Mouse (Mus musculus) forebrain, embryonic 10.5 days (tissue): ENCODE data around the gene Med15. TPM values are rescaled to one million over a fixed set of nuclear protein-coding genes. Genes with fewer than 3 reads are reported as not detected.

Experiments
- DNase-seq: peaks from one replicate; pipeline ENCODE4 v3.0.0-alpha.2; 2017; ENCODE audit warnings: low spot score; ENCODE audit errors: extremely low spot score
- H3K27ac ChIP-seq: fragments of 300-500 bp; sonication (generic); 2 replicates; pipeline ENCODE4 v1.5.1; 2016; ENCODE audit warnings: mild to moderate bottlenecking
- H3K27me3 ChIP-seq: fragments of 300-500 bp; sonication (generic); 2 replicates; pipeline ENCODE4 v1.6.1; 2016; ENCODE audit warnings: mild to moderate bottlenecking; ENCODE audit not compliant: poor library complexity, severe bottlenecking
- H3K36me3 ChIP-seq: fragments of 300-500 bp; sonication (generic); replicated peaks from 2 replicates; pipeline ENCODE4 v1.6.1; 2016; ENCODE audit warnings: mild to moderate bottlenecking, moderate library complexity
- H3K4me1 ChIP-seq: fragments of 300-500 bp; sonication (generic); 2 replicates; pipeline ENCODE4 v1.6.1; 2016
- H3K4me3 ChIP-seq: fragments of 300-500 bp; sonication (generic); 2 replicates; pipeline ENCODE4 v1.5.1; 2016; ENCODE audit warnings: mild to moderate bottlenecking, moderate library complexity
- H3K9me3 ChIP-seq: fragments of 300-500 bp; sonication (generic); 2 replicates; pipeline ENCODE4 v1.6.1; 2016; ENCODE audit warnings: mild to moderate bottlenecking, moderate library complexity
- WGBS: fragments of 180-500 bp; shearing (Covaris S2); methylation state at CpG from one replicate; pipeline ENCODE4 v1.1.7; 2016; 5-methylcytosine and 5-hydroxymethylcytosine counted together
- polyA plus RNA-seq: library from polyadenylated mRNA; unstranded; fragments of >200 nt; fragmentation: Nextera tagmentation; extraction: Ambion mirVana; gene quantifications from 2 replicates; pipeline ENCODE4 v1.2.1, GENCODE M21; 2016

Med15 gene
- polyA plus RNA-seq, 1 experiment from 2014 or later = 47.5 TPM

DNA sequence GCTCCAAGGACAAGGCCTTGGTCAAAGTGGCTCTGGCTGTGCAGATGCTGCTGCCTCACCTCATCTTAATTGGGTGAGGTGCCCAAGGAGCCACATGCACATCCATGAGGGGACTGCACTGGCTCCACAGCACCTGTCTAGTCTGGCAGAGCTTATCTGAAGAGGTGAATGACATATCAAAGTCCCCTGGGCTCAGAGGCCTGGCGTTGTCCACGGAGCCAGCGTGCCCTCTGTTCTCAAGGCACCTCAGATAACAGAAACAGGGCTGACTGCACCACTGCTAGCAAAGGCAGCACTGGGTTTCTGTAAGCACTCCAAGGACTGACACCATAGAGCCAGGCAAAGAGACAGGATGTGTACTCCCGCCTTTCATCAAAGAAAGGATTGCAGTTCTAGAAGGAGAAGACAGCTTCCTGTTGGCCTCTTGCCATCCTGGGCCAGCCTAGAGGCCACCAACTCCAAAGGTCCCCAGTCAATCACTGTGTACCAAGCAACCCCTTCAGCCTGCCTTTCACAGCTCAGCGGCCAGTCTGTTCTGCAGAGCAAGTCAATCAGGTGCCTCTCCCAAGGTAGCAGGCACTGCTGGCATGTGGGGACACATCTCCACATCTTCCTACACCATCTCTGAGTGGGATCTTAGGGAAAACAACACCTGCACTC is 76.3 kb downstream of the Med15 start:
- Histone ChIP-seq H3K4me3 (no peak overlapping the region), H3K27me3 (no peaks in the 10 kb centered on the region), H3K36me3 (peaks cover 94% of the 10 kb centered on the region), H3K27ac (no peak overlapping the region), H3K4me1 (no peaks in the 10 kb centered on the region), H3K9me3 (no peaks in the 10 kb centered on the region)
- WGBS = 94% methylated on average over 5 of the region's 5 CpGs
- DNase-seq = no peak

GRCm38 (mm10) chr16:17654188-17654795 is 78.4 kb downstream of the Med15 start:
- Histone ChIP-seq H3K27me3 (no peaks in the 10 kb centered on the region), H3K27ac (no peak overlapping the region), H3K9me3 (no peaks in the 10 kb centered on the region), H3K4me3 (no peak overlapping the region), H3K36me3 (peaks cover 92% of the 10 kb centered on the region), H3K4me1 (no peaks in the 10 kb centered on the region)
- no peak for DNase-seq
- 93% methylated on average over 4 of the region's 4 CpGs for WGBS

GRCm38 (mm10) chr16:17653601-17654000 is 79.1 kb downstream of the Med15 start:
- Histone ChIP-seq H3K27ac (no peak overlapping the region), H3K9me3 (no peaks in the 10 kb centered on the region), H3K27me3 (no peaks in the 10 kb centered on the region), H3K4me1 (no peaks in the 10 kb centered on the region), H3K36me3 (peaks cover 95% of the 10 kb centered on the region), H3K4me3 (no peak overlapping the region)
- no peak for DNase-seq
- WGBS = 92% methylated on average over 5 of the region's 5 CpGs

DNA sequence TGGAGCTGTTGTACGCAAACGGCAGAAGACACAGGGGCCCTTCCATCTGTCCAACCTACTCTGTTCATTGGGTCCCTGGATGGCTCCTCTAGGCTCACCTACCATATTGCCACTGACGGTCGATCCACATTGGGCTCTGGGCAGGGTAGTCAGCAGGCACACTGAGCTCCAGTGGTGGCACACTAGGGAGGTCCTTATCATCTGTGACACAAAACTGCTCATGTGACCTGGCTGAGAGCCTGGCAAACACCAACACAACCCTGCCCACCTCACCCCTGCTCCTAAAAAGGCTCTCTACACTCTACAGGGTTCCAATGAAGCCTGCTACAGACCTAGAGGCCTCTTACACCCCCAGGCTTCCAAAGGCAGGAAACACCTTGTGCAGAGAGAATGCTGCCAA is 80.1 kb downstream of the Med15 start:
- Histone ChIP-seq H3K9me3 (no peaks in the 10 kb centered on the region), H3K4me3 (no peak overlapping the region), H3K27me3 (0 out of 2 replicates have a peak, but pooled peaks cover 1% of the 10 kb centered on the region), H3K4me1 (peaks cover 4% of the 10 kb centered on the region; the same call in 1 of the 2 replicates), H3K36me3 (peaks cover 93% of the 10 kb centered on the region), H3K27ac (no peak overlapping the region)
- 94% methylated on average over 4 of the region's 4 CpGs for WGBS
- DNase-seq = no peak

- Histone ChIP-seq H3K9me3 (no peaks in the 10 kb centered on the region), H3K36me3 (peaks cover 76% of the 10 kb centered on the region), H3K4me1 (peaks cover 22% of the 10 kb centered on the region), H3K27me3 (0 out of 2 replicates have a peak, but pooled peaks cover 3% of the 10 kb centered on the region), H3K27ac (no peak overlapping the region), H3K4me3 (no peak overlapping the region)
- DNase-seq = no peak
- 97% methylated on average over 1 of the region's 1 CpGs for WGBS
Measured at GRCm38 (mm10) chr16:17650711-17651110, 82.0 kb downstream of the Med15 start.

DNA sequence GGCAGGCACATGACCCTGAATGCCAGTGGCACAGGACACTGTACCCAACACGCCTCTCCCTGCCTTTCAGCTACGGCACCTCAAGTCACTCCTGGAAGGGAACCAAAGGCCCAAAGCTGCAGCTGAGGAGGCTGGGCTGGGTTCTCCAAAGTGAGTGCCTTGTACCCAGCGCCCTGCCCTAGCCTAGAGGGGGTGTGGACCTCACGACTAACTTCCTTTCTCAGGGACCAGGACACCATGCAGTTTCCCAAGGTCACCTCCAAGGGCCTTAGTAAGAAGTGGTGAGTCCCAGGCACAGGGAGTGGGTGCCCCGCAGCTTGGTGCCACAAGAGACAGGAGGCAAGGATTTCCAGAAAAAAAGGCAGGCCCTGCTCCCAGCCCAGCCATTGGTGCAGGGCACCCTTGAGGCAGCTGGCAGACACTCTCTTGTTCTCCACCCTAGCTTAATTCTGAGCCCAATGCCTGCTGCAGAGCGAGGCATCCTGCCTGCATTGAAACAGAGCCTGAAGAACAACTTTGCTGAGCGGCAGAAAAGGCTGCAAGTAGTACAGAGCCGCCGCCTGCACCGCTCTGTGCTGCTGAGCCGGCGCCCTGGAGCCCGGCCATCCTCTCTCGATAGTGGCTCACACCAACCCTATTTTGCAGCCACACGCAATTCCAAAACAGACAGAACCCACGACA is 82.6 kb downstream of the Med15 start:
- WGBS = 87% methylated on average over 16 of the region's 16 CpGs
- no peaks in the 10 kb centered on the region for H3K9me3 ChIP-seq
- H3K27ac ChIP-seq = no peak overlapping the region
- peaks cover 22% of the 10 kb centered on the region for H3K4me1 ChIP-seq
- H3K4me3 ChIP-seq = no peak overlapping the region
- peaks cover 8% of the 10 kb centered on the region; the same call in 1 of the 2 replicates for H3K27me3 ChIP-seq
- H3K36me3 ChIP-seq = peaks cover 69% of the 10 kb centered on the region
- no peak for DNase-seq

- WGBS = 86% methylated on average over 10 of the region's 10 CpGs
- Histone ChIP-seq H3K27ac (no peak overlapping the region), H3K4me3 (peak overlapping the region; percentile 68; the same call in 1 of the 2 replicates), H3K36me3 (peaks cover 64% of the 10 kb centered on the region), H3K9me3 (no peaks in the 10 kb centered on the region), H3K27me3 (peaks cover 9% of the 10 kb centered on the region; the same call in 1 of the 2 replicates), H3K4me1 (peaks cover 22% of the 10 kb centered on the region)
- DNase-seq = no peak
Measured at GRCm38 (mm10) chr16:17647566-17648340, 84.9 kb downstream of the Med15 start.

DNA sequence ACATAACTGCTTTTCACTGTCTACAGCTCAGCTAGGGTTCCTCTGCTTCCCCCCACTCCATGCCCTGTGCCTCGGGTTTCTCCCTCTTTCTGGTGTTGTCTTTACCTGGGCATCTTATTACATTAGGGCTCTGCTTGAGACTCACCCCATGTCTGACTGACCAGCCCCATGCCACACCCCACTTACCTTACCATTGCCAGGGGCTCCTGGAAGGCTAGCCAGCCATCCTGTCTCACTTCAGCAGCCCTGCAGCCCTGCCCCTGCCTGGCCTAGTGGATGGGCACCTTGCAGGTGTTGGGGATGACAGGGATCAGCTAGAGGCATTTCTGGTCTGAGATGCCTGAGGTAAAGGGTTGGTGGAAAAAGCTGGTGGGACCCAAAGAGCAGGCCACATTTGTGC is 85.5 kb downstream of the Med15 start:
- WGBS = 27% methylated on average over 1 of the region's 1 CpGs
- Histone ChIP-seq H3K9me3 (no peaks in the 10 kb centered on the region), H3K36me3 (peaks cover 64% of the 10 kb centered on the region)

DNA sequence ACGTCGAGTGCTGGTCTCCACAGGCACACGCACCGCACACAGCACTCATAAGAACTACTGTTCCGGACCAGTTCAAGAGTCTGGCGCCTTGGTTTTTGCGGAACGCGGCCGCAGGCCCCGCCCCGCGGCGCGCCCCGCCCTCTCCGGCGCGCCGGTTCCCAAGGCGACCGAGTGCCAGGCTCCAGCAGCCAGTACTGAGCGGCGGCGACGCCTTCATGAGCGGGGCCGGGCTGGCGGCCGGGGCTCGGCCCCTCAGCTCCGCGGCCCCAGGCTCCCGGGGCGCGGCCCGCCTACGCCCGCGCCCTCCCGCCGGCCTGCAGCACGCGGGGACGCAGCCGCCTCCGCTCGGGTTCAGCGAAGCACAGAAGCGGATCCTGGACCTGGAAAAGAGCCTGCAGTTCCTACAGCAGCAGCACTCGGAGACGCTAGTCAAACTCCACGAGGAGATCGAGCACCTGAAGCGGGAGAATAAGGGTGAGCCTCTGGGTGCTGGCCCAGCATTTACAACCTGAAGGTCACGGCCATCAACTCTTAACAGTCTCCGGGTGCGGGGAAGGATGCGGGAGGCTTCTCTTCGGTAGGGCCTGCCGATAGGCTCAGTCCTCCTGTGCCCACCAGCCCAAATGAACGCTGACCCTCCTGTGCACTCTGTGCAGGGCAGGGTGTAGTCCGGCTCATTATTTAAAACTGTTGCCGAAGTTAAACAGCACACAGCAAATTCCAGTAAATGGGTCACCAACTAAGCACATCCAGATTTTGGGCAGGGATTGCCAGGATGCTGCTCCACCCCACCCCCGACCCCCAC is 86.2 kb downstream of the Med15 start, which contains the start of gene Ccdc74a:
Gene Ccdc74a, plus strand, starts transcription at position 161 of the 805 bp plus-strand sequence.
- H3K36me3 ChIP-seq = peaks cover 61% of the 10 kb centered on the region
- no peaks in the 10 kb centered on the region for H3K9me3 ChIP-seq
- peaks cover 9% of the 10 kb centered on the region; the same call in 1 of the 2 replicates for H3K27me3 ChIP-seq
- H3K4me3 ChIP-seq = peak within 1 kb of the TSS; percentile 68
- peak within 1 kb of the TSS; percentile 87 for H3K27ac ChIP-seq
- peaks cover 22% of the 10 kb centered on the region for H3K4me1 ChIP-seq
- peak; percentile 83 for DNase-seq
- 3% methylated on average over 65 of the region's 65 CpGs for WGBS

More for the DNA sequence above, 85.5 kb downstream of the Med15 start:
- Histone ChIP-seq H3K27ac (peak overlapping the region; percentile 87; the same call in 1 of the 2 replicates), H3K4me1 (peaks cover 22% of the 10 kb centered on the region), H3K27me3 (peaks cover 9% of the 10 kb centered on the region; the same call in 1 of the 2 replicates), H3K4me3 (peak overlapping the region; percentile 68)
- DNase-seq = no peak

- 97% methylated on average over 4 of the region's 4 CpGs for WGBS
Measured at GRCm38 (mm10) chr16:17643437-17643990, 89.2 kb downstream of the Med15 start.

DNA sequence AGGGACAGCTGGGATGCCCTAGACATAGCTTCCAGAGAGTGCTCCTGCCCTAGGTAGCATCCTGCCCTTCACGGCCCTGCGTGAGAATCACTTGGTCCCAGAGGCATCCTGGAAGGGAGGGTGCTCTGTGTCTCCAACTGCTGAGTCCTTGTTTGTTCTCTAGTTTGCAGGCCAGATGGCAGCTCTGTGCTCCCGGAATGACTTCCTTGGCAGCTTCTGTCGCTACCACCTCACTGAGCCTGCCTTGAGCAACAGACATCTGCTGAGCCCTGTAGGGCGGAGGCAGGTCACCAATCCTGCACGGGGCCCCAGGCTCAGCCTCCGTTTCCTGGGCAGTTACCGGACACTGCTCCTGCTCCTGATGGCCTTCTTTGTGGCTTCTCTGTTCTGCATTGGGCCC is 90.4 kb downstream of the Med15 start:
- Histone ChIP-seq H3K4me1 (peaks cover 16% of the 10 kb centered on the region), H3K36me3 (peaks cover 70% of the 10 kb centered on the region), H3K27ac (no peak overlapping the region), H3K9me3 (no peaks in the 10 kb centered on the region), H3K27me3 (peaks cover 7% of the 10 kb centered on the region; the same call in 1 of the 2 replicates), H3K4me3 (no peak overlapping the region)
- WGBS = 92% methylated on average over 8 of the region's 8 CpGs
- no peak for DNase-seq

More at GRCm38 (mm10) chr16:17643437-17643990, 89.2 kb downstream of the Med15 start:
- peaks cover 9% of the 10 kb centered on the region; the same call in 1 of the 2 replicates for H3K27me3 ChIP-seq
- peaks cover 22% of the 10 kb centered on the region for H3K4me1 ChIP-seq
- H3K9me3 ChIP-seq = no peaks in the 10 kb centered on the region
- no peak overlapping the region for H3K27ac ChIP-seq
- DNase-seq = no peak
- H3K36me3 ChIP-seq = peaks cover 65% of the 10 kb centered on the region
- H3K4me3 ChIP-seq = no peak overlapping the region
